Mouse (Mus musculus): ENCODE results near the gene Gart.

DNA sequence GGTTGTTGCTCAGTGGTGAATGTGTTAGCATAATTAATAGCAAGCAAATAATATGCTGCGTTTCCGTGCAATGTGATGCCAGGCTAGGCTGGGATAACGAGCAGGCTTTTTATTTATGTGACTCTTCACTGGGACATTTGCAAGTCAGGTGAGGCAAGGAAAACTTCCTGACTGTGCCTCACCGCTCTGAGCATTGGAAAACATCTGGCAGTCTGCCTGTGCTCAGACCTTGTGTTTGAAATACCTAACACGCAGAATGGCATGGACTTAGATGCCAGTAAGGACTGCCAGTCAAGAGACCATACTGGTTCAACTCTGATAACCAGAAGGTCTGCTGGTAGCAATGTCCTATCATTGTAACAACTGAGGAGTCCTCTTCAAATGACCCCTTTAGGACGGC is 41.6 kb downstream of the Gart start:
- TF ChIP-seq POLR2A (IDR thresholded peaks at IDR 0.05; ENCODE audit: low read depth, low read length): no peak
- TF ChIP-seq CTCF (conservative IDR thresholded peaks at IDR 0.05; ENCODE audit: insufficient read depth, insufficient read length, low read depth, low read length): no peak

Data from kidney, adult 2 months (tissue).